Mouse (Mus musculus) gastrocnemius, postnatal 4 days (tissue): ENCODE measurements around the gene Cox8c. TPM values are rescaled to one million over a fixed set of nuclear protein-coding genes. Genes with fewer than 3 reads are reported as not detected.

Experiments
- total RNA-seq, 2 experiments: library from RNA; stranded (reverse); gene quantifications; 2 replicates each; pipeline ENCODE4 v1.2.3; 2021

The Cox8c gene
- total RNA-seq, 2 experiments from 2014 or later = not detected

Other genes starting within 250 kb of the Cox8c start
- gene Itpk1, start 194.4 kb upstream of the Cox8c start, total RNA-seq = 10 to 100 TPM; 10.0 to 10.1 TPM
- gene Moap1, start 155.7 kb upstream of the Cox8c start, total RNA-seq = 1 to 10 TPM; 7.6 to 7.8 TPM
- 1 to 10 TPM; 2.8 to 3.6 TPM for gene Tmem251, start 155.6 kb upstream of the Cox8c start, total RNA-seq
- not detected for gene Gm28051, start 141.6 kb upstream of the Cox8c start, total RNA-seq
- gene Gon7, start 141.5 kb upstream of the Cox8c start, total RNA-seq = 10 to 100 TPM in 1 of 2 experiments, 1 to 10 TPM in 1; 9.5 to 10.9 TPM
- gene Ubr7, start 141.3 kb upstream of the Cox8c start, total RNA-seq = 10 to 100 TPM; 28.7 to 31.1 TPM
- gene Gm20604, start 140.6 kb upstream of the Cox8c start, total RNA-seq = 1 to 10 TPM; 4.7 to 5.4 TPM
- 10 to 100 TPM; 31.9 to 32.4 TPM for gene Btbd7, start 20.8 kb upstream of the Cox8c start, total RNA-seq
- under 1 TPM; 0.15 to 0.26 TPM for gene Unc79, start 49.5 kb downstream of the Cox8c start, total RNA-seq